Mouse (Mus musculus): ENCODE data around the gene Dusp16.

DNA sequence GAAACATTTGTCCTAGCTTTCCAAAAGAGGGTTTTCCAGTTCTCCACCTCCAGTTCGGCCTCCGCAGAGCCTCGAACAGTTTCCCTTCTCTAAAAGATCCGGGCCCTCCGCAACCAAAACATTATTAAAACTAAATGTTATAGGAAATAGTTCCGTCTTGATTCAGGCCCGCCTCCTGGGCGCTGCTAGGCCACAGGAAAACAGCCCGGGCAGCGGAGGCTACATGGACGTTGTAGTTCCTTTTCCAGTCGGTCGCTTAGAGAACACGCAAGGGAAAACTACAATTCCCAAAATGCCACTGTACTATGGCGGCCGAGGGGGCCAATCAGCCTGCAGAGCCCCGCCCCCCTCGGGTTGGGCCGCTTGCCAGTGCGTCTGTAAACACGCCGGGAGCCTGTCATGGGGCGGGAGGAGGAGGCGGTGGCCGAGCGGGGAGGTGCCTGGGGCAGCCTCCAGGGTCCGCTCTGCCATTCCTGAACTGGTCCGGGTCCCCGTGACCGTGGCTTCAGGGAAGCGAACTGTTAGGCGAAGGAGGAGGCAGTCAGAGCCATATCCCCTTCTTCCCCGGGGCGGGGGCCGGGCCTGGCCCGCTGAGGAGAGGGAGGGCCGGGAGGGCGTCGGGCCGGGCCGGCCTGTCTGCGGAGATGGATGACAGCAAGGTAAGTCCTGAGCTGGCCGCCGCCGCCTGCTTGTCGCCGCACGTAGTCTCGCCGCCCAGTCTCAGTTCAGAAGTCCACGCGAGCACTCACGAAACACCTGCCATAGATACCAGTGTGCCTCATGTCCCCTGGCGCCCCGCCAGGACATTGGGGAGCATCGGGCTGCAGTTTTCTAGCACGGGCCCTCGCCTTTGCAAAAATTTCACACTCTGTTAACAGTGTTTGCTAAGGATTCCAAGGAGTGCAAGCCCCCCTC lies 37.6 kb upstream of the Dusp16 start, which contains the start of gene Crebl2:
- no peak for TF ChIP-seq MYOD1 (IDR thresholded peaks at IDR 0.05; ENCODE audit: control insufficient read depth, insufficient read length, low read depth)
- TF ChIP-seq CTCF (IDR thresholded peaks at IDR 0.05; ENCODE audit: control insufficient read depth, insufficient read depth, insufficient read length) = no peak
- no peak for TF ChIP-seq USF1 (IDR thresholded peaks at IDR 0.05; ENCODE audit: low read depth)
- TF ChIP-seq MAX (IDR thresholded peaks at IDR 0.05) = peak; percentile 51

Data from C2C12 (cell line).